Mouse (Mus musculus) heart, adult 9 months (tissue): ENCODE measurements around the gene Cdr1.

Experiments used
- DNase-seq, 2 experiments: peaks; one replicate each; pipeline ENCODE4 v3.0.0; 2022; ENCODE audit warnings: low spot score in 2 of 2

Gene Cdr1

GRCm38 (mm10) chrX:61185458-61185857 lies at the start of gene Cdr1:
TSS of gene Cdr1 (minus strand) at chrX:61185558.
- DNase-seq, result no peak

GRCm38 (mm10) chrX:61185869-61186268 lies 511 bp upstream of the Cdr1 start:
- no peak for DNase-seq

GRCm38 (mm10) chrX:61166519-61166918 lies 18.8 kb downstream of the Cdr1 start:
- DNase-seq, result no peak

- no peak for DNase-seq
Observed at GRCm38 (mm10) chrX:61161249-61161648, 24.1 kb downstream of the Cdr1 start.

- no peak for DNase-seq
Observed at GRCm38 (mm10) chrX:61154657-61155256, 30.6 kb downstream of the Cdr1 start.

- no peak for DNase-seq
Observed at GRCm38 (mm10) chrX:61154246-61154645, 31.1 kb downstream of the Cdr1 start.

GRCm38 (mm10) chrX:61146569-61146968 lies 38.8 kb downstream of the Cdr1 start:
- DNase-seq, result no peak

GRCm38 (mm10) chrX:61145416-61145815 lies 39.9 kb downstream of the Cdr1 start:
- DNase-seq, result no peak

- DNase-seq, result no peak
Observed at GRCm38 (mm10) chrX:61134592-61134991, 50.8 kb downstream of the Cdr1 start.
